Mouse (Mus musculus): Measurements from ENCODE around the gene Cby1. TPM values are rescaled to one million over a fixed set of nuclear protein-coding genes. Genes with fewer than 3 reads are reported as not detected.

Cby1 gene
- total and polyA plus RNA-seq, 2 experiments from 2014 or later, result 70.3 to 119 TPM

DNA sequence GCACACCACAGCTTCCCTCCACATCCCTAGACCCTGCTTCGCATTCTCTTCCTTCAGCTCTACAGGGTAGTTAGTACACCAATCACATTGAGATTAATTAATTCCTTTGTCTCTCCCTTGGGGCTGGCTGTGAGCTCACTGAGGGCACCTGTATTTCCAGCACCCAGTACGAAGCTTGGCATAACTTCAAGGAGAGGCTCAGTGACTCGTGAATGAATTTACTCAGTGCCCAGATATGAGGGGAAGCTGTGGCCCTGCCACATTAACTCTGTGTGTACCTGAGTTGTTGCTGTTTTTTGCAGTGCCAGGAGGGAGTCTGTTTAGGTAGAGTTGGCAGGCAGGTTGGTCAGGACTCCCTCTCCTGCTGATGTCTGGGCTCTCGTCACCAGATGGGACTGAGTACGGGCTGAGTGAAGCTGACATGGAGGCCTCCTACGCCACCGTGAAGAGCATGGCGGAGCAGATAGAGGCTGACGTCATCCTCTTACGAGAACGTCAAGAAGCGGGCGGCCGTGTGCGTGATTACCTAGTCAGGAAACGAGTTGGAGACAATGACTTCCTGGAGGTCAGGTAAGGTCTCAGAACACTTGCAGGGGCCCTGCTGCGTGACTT is 47.7 kb downstream of the Cby1 start:
- Histone ChIP-seq H3K4me3 (ENCODE audit: low read depth, low read length) (no peak overlapping the region), H3K36me3 (ENCODE audit: insufficient read depth) (peaks cover 40% of the 10 kb centered on the region), H3K4me2 (ENCODE audit: low read depth) (no peak overlapping the region), H3K27ac (ENCODE audit: low read depth, low read length) (no peak overlapping the region), H3K4me1 (ENCODE audit: insufficient read depth) (no peaks in the 10 kb centered on the region), H3K9ac (no peak overlapping the region), H3K27me3 (ENCODE audit: insufficient read depth, low read length) (no peaks in the 10 kb centered on the region), H3K9me3 (ENCODE audit: low read length) (no peaks in the 10 kb centered on the region)
- WGBS, result 73% methylated on average over 17 of the region's 17 CpGs
- DNase-seq, result no peak
- ATAC-seq, result no peak
- no peak for TF ChIP-seq CTCF (IDR thresholded peaks at IDR 0.05; ENCODE audit: low read depth)

DNA sequence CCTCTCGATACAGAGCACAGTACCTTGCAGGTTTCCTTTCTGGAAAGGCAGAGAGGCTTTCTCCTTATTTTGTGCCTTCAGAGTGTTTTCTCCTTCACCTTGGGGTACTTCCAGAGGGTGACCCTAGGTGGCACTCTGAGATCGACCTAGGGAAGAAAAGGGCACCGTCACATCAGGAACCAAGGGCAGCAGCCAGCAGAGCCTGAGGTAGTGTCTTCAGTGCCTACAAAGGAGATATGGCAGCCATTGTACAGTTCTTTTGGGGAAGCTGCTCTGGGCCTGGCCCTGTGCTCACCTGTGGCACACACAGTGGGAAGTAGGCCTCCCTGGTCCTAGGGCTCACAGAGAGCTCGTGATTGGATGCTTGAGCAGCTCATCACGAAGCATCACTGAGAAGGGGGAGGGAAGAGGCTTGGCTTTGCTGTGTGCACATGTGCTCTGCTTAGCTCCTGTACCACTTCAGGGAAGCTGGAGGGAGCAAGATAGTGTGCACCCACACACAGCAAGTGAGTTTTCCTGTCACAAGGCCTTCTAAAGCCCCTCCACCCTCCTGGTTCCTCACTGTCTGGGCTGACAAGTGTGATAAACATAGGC is 49.3 kb downstream of the Cby1 start:
- no peaks in the 10 kb centered on the region for H3K9me3 ChIP-seq (ENCODE audit: low read length)
- 94% methylated on average over 5 of the region's 5 CpGs for WGBS
- H3K4me2 ChIP-seq (ENCODE audit: low read depth), result no peak overlapping the region
- no peaks in the 10 kb centered on the region for H3K27me3 ChIP-seq (ENCODE audit: insufficient read depth, low read length)
- ATAC-seq (no peak), DNase-seq (no peak)
- no peak for TF ChIP-seq CTCF (IDR thresholded peaks at IDR 0.05; ENCODE audit: low read depth)
- no peak overlapping the region for H3K9ac ChIP-seq
- H3K27ac ChIP-seq (ENCODE audit: low read depth, low read length), result no peak overlapping the region
- H3K36me3 ChIP-seq (ENCODE audit: insufficient read depth), result peaks cover 56% of the 10 kb centered on the region
- H3K4me1 ChIP-seq (ENCODE audit: insufficient read depth), result no peaks in the 10 kb centered on the region
- H3K4me3 ChIP-seq (ENCODE audit: low read depth, low read length), result no peak overlapping the region

DNA sequence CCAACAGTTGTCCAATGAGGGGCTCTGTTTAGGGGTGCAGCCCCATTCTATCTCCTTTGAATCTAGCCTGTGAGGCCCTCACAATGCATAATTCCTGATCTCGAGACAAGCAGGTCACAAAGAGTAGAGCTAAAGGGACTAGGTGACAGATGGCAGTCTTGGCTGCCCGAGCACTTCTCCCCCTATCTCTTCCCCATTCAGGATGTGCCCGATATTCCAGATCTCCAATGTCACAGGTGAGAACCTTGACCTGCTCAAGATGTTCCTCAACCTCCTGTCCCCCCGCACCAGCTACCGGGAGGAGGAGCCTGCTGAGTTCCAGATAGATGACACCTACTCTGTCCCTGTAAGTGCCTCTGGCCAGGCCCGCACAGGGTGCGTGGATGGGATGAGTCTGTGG is 56.6 kb downstream of the Cby1 start:
- no peak for DNase-seq
- Histone ChIP-seq H3K4me2 (ENCODE audit: low read depth) (no peak overlapping the region), H3K36me3 (ENCODE audit: insufficient read depth) (peaks cover 92% of the 10 kb centered on the region), H3K27ac (ENCODE audit: low read depth, low read length) (no peak overlapping the region), H3K9me3 (ENCODE audit: low read length) (no peaks in the 10 kb centered on the region), H3K4me3 (ENCODE audit: low read depth, low read length) (no peak overlapping the region), H3K4me1 (ENCODE audit: insufficient read depth) (no peaks in the 10 kb centered on the region), H3K9ac (no peak overlapping the region), H3K27me3 (ENCODE audit: insufficient read depth, low read length) (no peaks in the 10 kb centered on the region)
- TF ChIP-seq CTCF (IDR thresholded peaks at IDR 0.05; ENCODE audit: low read depth), result no peak
- WGBS, result 94% methylated on average over 7 of the region's 7 CpGs
- ATAC-seq, result no peak

DNA sequence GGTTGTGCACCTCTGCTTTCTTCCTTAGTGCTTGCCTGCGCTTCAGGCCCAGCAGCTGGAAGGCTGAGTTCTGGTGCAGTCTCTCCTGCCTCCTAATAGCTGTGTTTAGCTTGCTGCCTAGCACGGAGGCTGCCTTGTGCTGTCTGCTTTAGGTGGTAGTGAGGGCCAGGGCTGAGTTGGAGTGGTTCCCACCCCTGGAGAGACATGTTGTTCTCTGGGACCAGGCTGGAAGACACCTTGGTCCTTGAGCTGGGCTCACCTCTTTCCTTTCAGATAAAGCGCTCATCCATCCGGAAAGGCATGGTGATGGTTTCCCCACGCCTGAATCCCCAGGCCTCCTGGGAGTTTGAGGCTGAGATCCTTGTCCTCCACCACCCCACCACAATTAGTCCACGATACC is 57.7 kb downstream of the Cby1 start:
- peaks cover 92% of the 10 kb centered on the region for H3K36me3 ChIP-seq (ENCODE audit: insufficient read depth)
- TF ChIP-seq CTCF (IDR thresholded peaks at IDR 0.05; ENCODE audit: low read depth), result no peak

More for the DNA sequence above, 57.7 kb downstream of the Cby1 start:
- Histone ChIP-seq H3K9ac (no peak overlapping the region), H3K27me3 (ENCODE audit: insufficient read depth, low read length) (no peaks in the 10 kb centered on the region), H3K27ac (ENCODE audit: low read depth, low read length) (no peak overlapping the region), H3K4me1 (ENCODE audit: insufficient read depth) (no peaks in the 10 kb centered on the region), H3K9me3 (ENCODE audit: low read length) (no peaks in the 10 kb centered on the region), H3K4me3 (ENCODE audit: low read depth, low read length) (no peak overlapping the region), H3K4me2 (ENCODE audit: low read depth) (no peak overlapping the region)
- ATAC-seq, result no peak
- no peak for DNase-seq
- WGBS, result 91% methylated on average over 6 of the region's 6 CpGs

Other genes with a start within 250 kb of the Cby1 start
- 398 and 490 TPM in 2 replicates for gene Csnk1e, start 203.6 kb upstream of the Cby1 start, total RNA-seq (2014; rRNA removed)
- 160 and 248 TPM in 2 replicates for gene Csnk1e, start 203.6 kb upstream of the Cby1 start, polyA plus RNA-seq (2015; fragmentation: Nextera tagmentation; extraction: Ambion mirVana)
- 17.3 and 17.8 TPM in 2 replicates for gene Kcnj4, start 154.0 kb upstream of the Cby1 start, total RNA-seq (2014; rRNA removed)
- 0.99 and 1.1 TPM in 2 replicates for gene Kcnj4, start 154.0 kb upstream of the Cby1 start, polyA plus RNA-seq (2015; fragmentation: Nextera tagmentation; extraction: Ambion mirVana)
- 3.1 and 5.6 TPM in 2 replicates for gene Kdelr3, start 142.8 kb upstream of the Cby1 start, total RNA-seq (2014; rRNA removed)
- 5.3 and 6.8 TPM in 2 replicates for gene Kdelr3, start 142.8 kb upstream of the Cby1 start, polyA plus RNA-seq (2015; fragmentation: Nextera tagmentation; extraction: Ambion mirVana)
- gene Ddx17, start 112.5 kb upstream of the Cby1 start, total RNA-seq (2014; rRNA removed), result 373 and 392 TPM in 2 replicates
- gene Ddx17, start 112.5 kb upstream of the Cby1 start, polyA plus RNA-seq (2015; fragmentation: Nextera tagmentation; extraction: Ambion mirVana), result 21.5 and 26.5 TPM in 2 replicates
- 1.8 and 3.2 TPM in 2 replicates for gene Dmc1, start 54.1 kb upstream of the Cby1 start, total RNA-seq (2014; rRNA removed)
- 0.44 and 0.49 TPM in 2 replicates for gene Dmc1, start 54.1 kb upstream of the Cby1 start, polyA plus RNA-seq (2015; fragmentation: Nextera tagmentation; extraction: Ambion mirVana)
- gene Fam227a, start 243 bp upstream of the Cby1 start, total RNA-seq (2014; rRNA removed), result 17.1 and 25.7 TPM in 2 replicates
- gene Fam227a, start 243 bp upstream of the Cby1 start, polyA plus RNA-seq (2015; fragmentation: Nextera tagmentation; extraction: Ambion mirVana), result 1.0 and 1.9 TPM in 2 replicates
- 132 and 167 TPM in 2 replicates for gene Tomm22, start 11.7 kb downstream of the Cby1 start, total RNA-seq (2014; rRNA removed)
- 248 and 266 TPM in 2 replicates for gene Tomm22, start 11.7 kb downstream of the Cby1 start, polyA plus RNA-seq (2015; fragmentation: Nextera tagmentation; extraction: Ambion mirVana)
- gene Josd1, start 28.7 kb downstream of the Cby1 start, total RNA-seq (2014; rRNA removed), result 49.2 and 54.1 TPM in 2 replicates
- 18.6 and 20.2 TPM in 2 replicates for gene Josd1, start 28.7 kb downstream of the Cby1 start, polyA plus RNA-seq (2015; fragmentation: Nextera tagmentation; extraction: Ambion mirVana)
- 74.2 and 78.1 TPM in 2 replicates for gene Gtpbp1, start 31.6 kb downstream of the Cby1 start, total RNA-seq (2014; rRNA removed)
- 43.4 and 47.6 TPM in 2 replicates for gene Gtpbp1, start 31.6 kb downstream of the Cby1 start, polyA plus RNA-seq (2015; fragmentation: Nextera tagmentation; extraction: Ambion mirVana)
- 43.0 and 56.4 TPM in 2 replicates for gene Sun2, start 83.3 kb downstream of the Cby1 start, total RNA-seq (2014; rRNA removed)
- 2.3 and 3.7 TPM in 2 replicates for gene Sun2, start 83.3 kb downstream of the Cby1 start, polyA plus RNA-seq (2015; fragmentation: Nextera tagmentation; extraction: Ambion mirVana)
- gene Dnal4, start 118.7 kb downstream of the Cby1 start, total RNA-seq (2014; rRNA removed), result 58.3 and 59.2 TPM in 2 replicates
- 81.5 and 94.5 TPM in 2 replicates for gene Dnal4, start 118.7 kb downstream of the Cby1 start, polyA plus RNA-seq (2015; fragmentation: Nextera tagmentation; extraction: Ambion mirVana)
- gene Nptxr, start 145.6 kb downstream of the Cby1 start, total RNA-seq (2014; rRNA removed), result 129 and 184 TPM in 2 replicates
- gene Nptxr, start 145.6 kb downstream of the Cby1 start, polyA plus RNA-seq (2015; fragmentation: Nextera tagmentation; extraction: Ambion mirVana), result 41.9 and 87.3 TPM in 2 replicates
- gene Npcd, start 175.0 kb downstream of the Cby1 start, total RNA-seq (2014; rRNA removed), result 9.0 and 18.6 TPM in 2 replicates
- gene Npcd, start 175.0 kb downstream of the Cby1 start, polyA plus RNA-seq (2015; fragmentation: Nextera tagmentation; extraction: Ambion mirVana), result 3.7 and 4.0 TPM in 2 replicates
- 69.1 and 86.8 TPM in 2 replicates for gene Cbx6, start 175.5 kb downstream of the Cby1 start, total RNA-seq (2014; rRNA removed)
- 27.5 and 53.8 TPM in 2 replicates for gene Cbx6, start 175.5 kb downstream of the Cby1 start, polyA plus RNA-seq (2015; fragmentation: Nextera tagmentation; extraction: Ambion mirVana)
- gene Apobec3, start 232.5 kb downstream of the Cby1 start, total RNA-seq (2014; rRNA removed), result 4.0 and 5.3 TPM in 2 replicates
- gene Apobec3, start 232.5 kb downstream of the Cby1 start, polyA plus RNA-seq (2015; fragmentation: Nextera tagmentation; extraction: Ambion mirVana), result 3.1 and 3.6 TPM in 2 replicates